Mouse (Mus musculus) MEL (cell line): ENCODE measurements around the gene Palm.

Experiments used
- CHD1 ChIP-seq: IDR thresholded peaks from 2 replicates; pipeline ENCODE4 v1.6.1; 2012; ENCODE audit warnings: low read depth, mild to moderate bottlenecking, inconsistent platforms, low read length, improper control_type of control experiment
- CTCF ChIP-seq, 3 experiments: IDR thresholded peaks in 2 of 3; conservative IDR thresholded peaks in 1 of 3; 2 replicates each; pipeline ENCODE4 v1.5.1; 2011 to 2012; ENCODE audit warnings: low read length in 3 of 3, low read depth in 2 of 3, mild to moderate bottlenecking in 2 of 3, improper control_type of control experiment in 1 of 3, inconsistent platforms in 1 of 3, mixed read lengths in 1 of 3, moderate library complexity in 1 of 3; ENCODE audit not compliant: control insufficient read depth in 1 of 3, insufficient read depth in 1 of 3, poor library complexity in 1 of 3, severe bottlenecking in 1 of 3
- ETS1 ChIP-seq: IDR thresholded peaks from 2 replicates; pipeline ENCODE4 v1.6.1; 2012; ENCODE audit warnings: low read depth, mild to moderate bottlenecking, inconsistent platforms, low read length, improper control_type of control experiment, moderate library complexity
- GABPA ChIP-seq: IDR thresholded peaks from 2 replicates; pipeline ENCODE4 v1.6.1; 2012; ENCODE audit warnings: low read depth, mild to moderate bottlenecking, inconsistent platforms, low read length, improper control_type of control experiment, moderate library complexity
- MAFK ChIP-seq: IDR thresholded peaks from 2 replicates; pipeline ENCODE4 v1.6.1; 2011; ENCODE audit warnings: low read depth, mild to moderate bottlenecking, low read length, improper control_type of control experiment, borderline replicate concordance
- POLR2A ChIP-seq, 2 experiments: IDR thresholded peaks; 2 replicates each; pipeline ENCODE4 v1.6.1; 2011 to 2012; ENCODE audit warnings: low read length in 2 of 2, mild to moderate bottlenecking in 2 of 2, control low read depth in 1 of 2, improper control_type of control experiment in 1 of 2, low read depth in 1 of 2, moderate library complexity in 1 of 2; ENCODE audit not compliant: control insufficient read depth in 1 of 2, insufficient read depth in 1 of 2, poor library complexity in 1 of 2
- RCOR1 ChIP-seq: IDR thresholded peaks from 2 replicates; pipeline ENCODE4 v1.6.1; 2012; ENCODE audit warnings: low read depth, mild to moderate bottlenecking, inconsistent platforms, low read length, improper control_type of control experiment
- SIN3A ChIP-seq: IDR thresholded peaks from 2 replicates; pipeline ENCODE4 v1.6.1; 2012; ENCODE audit warnings: low read length, improper control_type of control experiment, inconsistent platforms

- TF ChIP-seq GABPA = no peak
- TF ChIP-seq CTCF (IDR thresholded peaks at IDR 0.05 in 2 of 3, conservative IDR thresholded peaks at IDR 0.05 in 1 of 3; ENCODE audit: control insufficient read depth in 1 of 3, insufficient read depth in 1 of 3, low read depth in 2 of 3, low read length in 3 of 3, poor library complexity in 1 of 3, severe bottlenecking in 1 of 3) = no peak
- TF ChIP-seq CHD1 = no peak
- no peak for TF ChIP-seq RCOR1
- TF ChIP-seq SIN3A = no peak
- no peak for TF ChIP-seq POLR2A (IDR thresholded peaks at IDR 0.05; ENCODE audit: control insufficient read depth in 1 of 2, insufficient read depth in 1 of 2, low read depth in 1 of 2, low read length in 2 of 2, poor library complexity in 1 of 2)
- no peak for TF ChIP-seq ETS1
- TF ChIP-seq MAFK = no peak
Measured at GRCm38 (mm10) chr10:79865189-79865601, 71.8 kb downstream of the Palm start.
